Mouse (Mus musculus): ENCODE measurements around the gene BC025920. TPM values are rescaled to one million over a fixed set of nuclear protein-coding genes. Genes with fewer than 3 reads are reported as not detected.

Gene BC025920
- total and polyA plus RNA-seq, 3 experiments = 1.4 to 2.3 (median 1.6) TPM

GRCm38 (mm10) chr10:81633253-81634099 lies 27.4 kb downstream of the BC025920 start:
- no peaks in the 10 kb centered on the region for H3K36me3 ChIP-seq (replicated peaks in 1 of 2; ENCODE audit: control insufficient read depth in 1 of 2, insufficient read depth in 1 of 2, low read length in 1 of 2)
- no peak overlapping the region for H3K9ac ChIP-seq (ENCODE audit: insufficient read depth, low read depth)
- DNase-seq (ENCODE audit: extremely low read depth) = peak; percentile 87
- no peaks in the 10 kb centered on the region for H3K79me2 ChIP-seq (replicated peaks; ENCODE audit: control insufficient read depth, extremely low read depth, insufficient read depth, poor library complexity, severe bottlenecking)
- TF ChIP-seq POLR2A (IDR thresholded peaks at IDR 0.05; ENCODE audit: low read depth, low read length) (peak; percentile 42; the same call in 1 of the 2 replicates), RCOR1 (conservative IDR thresholded peaks at IDR 0.05; ENCODE audit: low read depth, low read length) (no peak)
- no peaks in the 10 kb centered on the region for H3K9me3 ChIP-seq (replicated peaks; ENCODE audit: low read length)
- in situ Hi-C loops (cut with MboI; ENCODE audit: low pct_ligation_motif_present, low pct_unique_long_range_greater_than_20kb, low sequenced_read_pairs) = no loop called here
- H3K4me2 ChIP-seq (ENCODE audit: insufficient read depth, low read depth, poor library complexity, severe bottlenecking) = peak overlapping the region; percentile 67; the same call in 1 of the 2 replicates
- H3K27ac ChIP-seq (ENCODE audit: insufficient read depth, low read depth) = no peak overlapping the region
- peaks cover 3 to 12% of the 10 kb centered on the region in 2 experiments for H3K4me1 ChIP-seq (ENCODE audit: control insufficient read depth in 1 of 2, insufficient read depth in 2 of 2)
- H3K27me3 ChIP-seq (replicated peaks) = peaks cover 67% of the 10 kb centered on the region
- H3K4me3 ChIP-seq (replicated peaks in 1 of 3; ENCODE audit: low read depth in 2 of 3, low read length in 2 of 3, poor library complexity in 1 of 3) = peak overlapping the region in 2 of 3 experiments; percentile 32 to 34
- dilution Hi-C loops (cut with MboI; ENCODE audit: extremely low pct_ligation_motif_present, extremely low pct_unique_long_range_greater_than_20kb, low sequenced_read_pairs) = no loop called here

GRCm38 (mm10) chr10:81636338-81636737 lies 30.3 kb downstream of the BC025920 start:
- H3K27ac ChIP-seq (ENCODE audit: insufficient read depth, low read depth) = no peak overlapping the region
- dilution Hi-C loops (cut with MboI; ENCODE audit: extremely low pct_ligation_motif_present, extremely low pct_unique_long_range_greater_than_20kb, low sequenced_read_pairs) (no loop called here), in situ Hi-C loops (cut with MboI; ENCODE audit: low pct_ligation_motif_present, low pct_unique_long_range_greater_than_20kb, low sequenced_read_pairs) (no loop called here)
- TF ChIP-seq GABPA (IDR thresholded peaks at IDR 0.05; ENCODE audit: insufficient replicate concordance, low read depth, low read length) (no peak), IRF4 (IDR thresholded peaks at IDR 0.05; ENCODE audit: low read depth, low read length) (no peak), MAFK (IDR thresholded peaks at IDR 0.05; ENCODE audit: insufficient replicate concordance, low read length) (no peak), MEF2A (IDR thresholded peaks at IDR 0.05; ENCODE audit: borderline replicate concordance, low read depth, low read length) (no peak), POLR2A (IDR thresholded peaks at IDR 0.05; ENCODE audit: low read depth, low read length) (no peak), POLR2AphosphoS2 (IDR thresholded peaks at IDR 0.05; ENCODE audit: low read depth, low read length) (no peak), HCFC1 (IDR thresholded peaks at IDR 0.05; ENCODE audit: low read depth, low read length) (no peak), ZC3H11A (IDR thresholded peaks at IDR 0.05; ENCODE audit: low read depth, low read length) (no peak), TBP (conservative IDR thresholded peaks at IDR 0.05; ENCODE audit: low read depth, low read length) (no peak), JUND (conservative IDR thresholded peaks at IDR 0.05; ENCODE audit: low read depth, low read length) (no peak), MAX (IDR thresholded peaks at IDR 0.05; ENCODE audit: low read length) (no peak), JUN (IDR thresholded peaks at IDR 0.05; ENCODE audit: insufficient read depth, low read depth, low read length) (no peak), PAX5 (IDR thresholded peaks at IDR 0.05; ENCODE audit: low read length) (no peak), ZNF384 (IDR thresholded peaks at IDR 0.05; ENCODE audit: low read depth, low read length) (no peak), CHD2 (IDR thresholded peaks at IDR 0.05; ENCODE audit: low read length) (no peak), ZKSCAN1 (IDR thresholded peaks at IDR 0.05; ENCODE audit: borderline replicate concordance, low read depth, low read length) (no peak), KAT2A (IDR thresholded peaks at IDR 0.05; ENCODE audit: insufficient replicate concordance, low read length) (no peak), RAD21 (IDR thresholded peaks at IDR 0.05; ENCODE audit: low read depth, low read length) (no peak), RCOR1 (conservative IDR thresholded peaks at IDR 0.05; ENCODE audit: low read depth, low read length) (no peak)
- H3K4me3 ChIP-seq (replicated peaks in 1 of 3; ENCODE audit: low read depth in 2 of 3, low read length in 2 of 3, poor library complexity in 1 of 3) = no peak overlapping the region
- H3K36me3 ChIP-seq (replicated peaks in 1 of 2; ENCODE audit: control insufficient read depth in 1 of 2, insufficient read depth in 1 of 2, low read length in 1 of 2) = no peaks in the 10 kb centered on the region
- no peaks in the 10 kb centered on the region for H3K9me3 ChIP-seq (replicated peaks; ENCODE audit: low read length)
- H3K4me1 ChIP-seq (ENCODE audit: control insufficient read depth in 1 of 2, insufficient read depth in 2 of 2) = peaks cover 2 to 12% of the 10 kb centered on the region in 2 experiments
- no peak overlapping the region for H3K4me2 ChIP-seq (ENCODE audit: insufficient read depth, low read depth, poor library complexity, severe bottlenecking)
- H3K9ac ChIP-seq (ENCODE audit: insufficient read depth, low read depth) = no peak overlapping the region
- peaks cover 64% of the 10 kb centered on the region for H3K27me3 ChIP-seq (replicated peaks)
- no peaks in the 10 kb centered on the region for H3K79me2 ChIP-seq (replicated peaks; ENCODE audit: control insufficient read depth, extremely low read depth, insufficient read depth, poor library complexity, severe bottlenecking)
- no peak for DNase-seq (ENCODE audit: extremely low read depth)

Data from CH12.LX (cell line).